Mouse (Mus musculus): ENCODE results near the gene Dusp1. TPM values are rescaled to one million over a fixed set of nuclear protein-coding genes. Genes with fewer than 3 reads are reported as not detected.

Dusp1 gene
- 10 to 100 TPM; 28.4 to 33.2 TPM for total RNA-seq (2021)
- long read RNA-seq, experiment 1, transcript Dusp1-202 (4 exons, 1,990 nt) = major isoform, 68 of 75 reads
- long read RNA-seq, experiment 1, partial matches to known transcripts = 3 of 75 reads
- long read RNA-seq, experiment 1, other reads (novel, unspliced or antisense) = 4 of 75 reads
- long read RNA-seq, experiment 2, transcript Dusp1-202 (4 exons, 1,990 nt) = major isoform, 62 of 68 reads
- long read RNA-seq, experiment 2, partial matches to known transcripts = 1 of 68 reads
- long read RNA-seq, experiment 2, other reads (novel, unspliced or antisense) = 4 of 68 reads

GRCm38 (mm10) chr17:26561651-26562181, at the start of gene Dusp1:
Gene Dusp1 (minus strand): TSS chr17:26562128.
- peak in 1 of 2 experiments; percentile 32 for DNase-seq (ENCODE audit: low spot score in 2 of 2)
- intact Hi-C loops (cut with DNase I) = loop anchor here (2.0 to 5.0 kb wide), 2 partner anchors 53 to 71 kb away; no protein-coding TSS in a partner anchor

GRCm38 (mm10) chr17:26611328-26611727, 49.4 kb upstream of the Dusp1 start:
- no peak for DNase-seq (ENCODE audit: low spot score in 2 of 2)
- intact Hi-C loops (cut with DNase I) = no loop called here

- DNase-seq (ENCODE audit: low spot score in 2 of 2) = peak; percentile 69
- intact Hi-C loops (cut with DNase I) = no loop called here
Observed at GRCm38 (mm10) chr17:26609820-26610219, 47.9 kb upstream of the Dusp1 start.

- DNase-seq (ENCODE audit: low spot score in 2 of 2) = no peak
- intact Hi-C loops (cut with DNase I) = no loop called here
Observed at GRCm38 (mm10) chr17:26608877-26609276, 46.9 kb upstream of the Dusp1 start.

GRCm38 (mm10) chr17:26608348-26608747, 46.4 kb upstream of the Dusp1 start:
- intact Hi-C loops (cut with DNase I) = no loop called here
- DNase-seq (ENCODE audit: low spot score in 2 of 2) = no peak

GRCm38 (mm10) chr17:26606516-26606915, 44.6 kb upstream of the Dusp1 start:
- intact Hi-C loops (cut with DNase I) = no loop called here
- no peak for DNase-seq (ENCODE audit: low spot score in 2 of 2)

GRCm38 (mm10) chr17:26605636-26606035, 43.7 kb upstream of the Dusp1 start:
- intact Hi-C loops (cut with DNase I) = no loop called here
- DNase-seq (ENCODE audit: low spot score in 2 of 2) = no peak

- intact Hi-C loops (cut with DNase I) = no loop called here
- no peak for DNase-seq (ENCODE audit: low spot score in 2 of 2)
Observed at GRCm38 (mm10) chr17:26603311-26603710, 41.4 kb upstream of the Dusp1 start.

- DNase-seq (ENCODE audit: low spot score in 2 of 2) = peak in 1 of 2 experiments; percentile 42
- intact Hi-C loops (cut with DNase I) = no loop called here
Observed at GRCm38 (mm10) chr17:26602371-26602885, 40.5 kb upstream of the Dusp1 start.

GRCm38 (mm10) chr17:26601926-26602325, 40.0 kb upstream of the Dusp1 start:
- DNase-seq (ENCODE audit: low spot score in 2 of 2) = no peak
- intact Hi-C loops (cut with DNase I) = no loop called here

GRCm38 (mm10) chr17:26601514-26601913, 39.6 kb upstream of the Dusp1 start:
- DNase-seq (ENCODE audit: low spot score in 2 of 2) = no peak
- intact Hi-C loops (cut with DNase I) = no loop called here

GRCm38 (mm10) chr17:26600913-26601447, 39.1 kb upstream of the Dusp1 start:
- intact Hi-C loops (cut with DNase I) = no loop called here
- no peak for DNase-seq (ENCODE audit: low spot score in 2 of 2)

- no peak for DNase-seq (ENCODE audit: low spot score in 2 of 2)
- intact Hi-C loops (cut with DNase I) = no loop called here
Observed at GRCm38 (mm10) chr17:26598845-26599244, 36.9 kb upstream of the Dusp1 start.

GRCm38 (mm10) chr17:26596856-26597481, 35.0 kb upstream of the Dusp1 start:
- intact Hi-C loops (cut with DNase I) = no loop called here
- DNase-seq (ENCODE audit: low spot score in 2 of 2) = no peak

- intact Hi-C loops (cut with DNase I) = no loop called here
Observed at GRCm38 (mm10) chr17:26596168-26596658, 34.3 kb upstream of the Dusp1 start.

GRCm38 (mm10) chr17:26595448-26596167, 33.7 kb upstream of the Dusp1 start:
- no peak for DNase-seq (ENCODE audit: low spot score in 2 of 2)
- intact Hi-C loops (cut with DNase I) = no loop called here

More at GRCm38 (mm10) chr17:26596168-26596658, 34.3 kb upstream of the Dusp1 start:
- DNase-seq (ENCODE audit: low spot score in 2 of 2) = peak; percentile 81 to 82

- no peak for DNase-seq (ENCODE audit: low spot score in 2 of 2)
- intact Hi-C loops (cut with DNase I) = no loop called here
Observed at GRCm38 (mm10) chr17:26594958-26595357, 33.0 kb upstream of the Dusp1 start.

- intact Hi-C loops (cut with DNase I) = no loop called here
Observed at GRCm38 (mm10) chr17:26594171-26594570, 32.2 kb upstream of the Dusp1 start.

GRCm38 (mm10) chr17:26593199-26593598, 31.3 kb upstream of the Dusp1 start:
- DNase-seq (ENCODE audit: low spot score in 2 of 2) = no peak
- intact Hi-C loops (cut with DNase I) = no loop called here

More at GRCm38 (mm10) chr17:26594171-26594570, 32.2 kb upstream of the Dusp1 start:
- DNase-seq (ENCODE audit: low spot score in 2 of 2) = no peak

All from left cerebral cortex, postnatal 14 days (tissue).